Mouse (Mus musculus): Measurements from ENCODE around the gene Tubd1.

Tubd1 gene

DNA sequence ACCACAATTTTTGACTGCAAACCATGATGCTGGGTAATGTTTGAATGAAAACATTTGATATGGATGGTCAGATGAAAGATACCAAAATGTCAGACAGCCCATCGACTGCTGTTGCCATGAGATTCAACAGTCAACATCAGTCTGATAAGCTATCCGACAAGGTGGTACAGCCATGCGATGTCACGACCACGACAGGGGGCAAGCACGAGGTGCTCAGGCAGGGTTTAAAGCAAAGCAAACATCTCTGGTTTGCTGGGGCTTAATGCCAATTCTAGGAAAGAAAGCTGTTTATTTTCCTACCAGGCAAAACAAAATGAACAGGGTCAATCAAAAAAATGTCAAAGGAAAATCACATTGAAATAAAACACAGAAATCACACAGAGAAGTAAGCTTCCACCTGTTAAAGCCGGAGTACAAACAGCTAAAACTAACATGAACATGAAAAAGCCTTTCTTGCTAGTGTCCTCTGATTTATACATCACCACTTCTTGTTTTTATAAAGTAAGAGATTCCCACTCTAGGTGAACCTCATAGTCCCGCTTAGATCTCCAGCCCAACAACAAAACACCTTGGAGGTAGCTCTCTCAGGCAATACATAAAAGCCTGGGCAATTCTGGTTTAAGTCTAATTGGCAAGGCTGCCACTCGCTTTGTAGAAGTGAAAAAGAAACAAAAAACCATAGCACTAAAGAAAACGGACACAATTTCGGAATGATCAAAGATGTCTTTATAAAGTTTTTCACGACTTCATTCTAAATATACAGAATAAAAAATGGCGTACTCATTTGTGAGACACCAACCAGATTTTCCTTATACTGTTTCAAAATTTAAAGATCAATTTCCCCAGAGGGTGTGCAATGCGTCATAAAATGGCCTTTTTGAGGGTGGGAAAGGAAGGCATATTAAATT is 39.5 kb downstream of the Tubd1 start:
- DNase-seq (ENCODE audit: low read depth, low spot score) = no peak

GRCm38 (mm10) chr11:86584898-86585597 is 40.3 kb downstream of the Tubd1 start:
- DNase-seq (ENCODE audit: low read depth, low spot score) = no peak

GRCm38 (mm10) chr11:86585598-86585984 is 40.8 kb downstream of the Tubd1 start:
- no peak for DNase-seq (ENCODE audit: low read depth, low spot score)

DNA sequence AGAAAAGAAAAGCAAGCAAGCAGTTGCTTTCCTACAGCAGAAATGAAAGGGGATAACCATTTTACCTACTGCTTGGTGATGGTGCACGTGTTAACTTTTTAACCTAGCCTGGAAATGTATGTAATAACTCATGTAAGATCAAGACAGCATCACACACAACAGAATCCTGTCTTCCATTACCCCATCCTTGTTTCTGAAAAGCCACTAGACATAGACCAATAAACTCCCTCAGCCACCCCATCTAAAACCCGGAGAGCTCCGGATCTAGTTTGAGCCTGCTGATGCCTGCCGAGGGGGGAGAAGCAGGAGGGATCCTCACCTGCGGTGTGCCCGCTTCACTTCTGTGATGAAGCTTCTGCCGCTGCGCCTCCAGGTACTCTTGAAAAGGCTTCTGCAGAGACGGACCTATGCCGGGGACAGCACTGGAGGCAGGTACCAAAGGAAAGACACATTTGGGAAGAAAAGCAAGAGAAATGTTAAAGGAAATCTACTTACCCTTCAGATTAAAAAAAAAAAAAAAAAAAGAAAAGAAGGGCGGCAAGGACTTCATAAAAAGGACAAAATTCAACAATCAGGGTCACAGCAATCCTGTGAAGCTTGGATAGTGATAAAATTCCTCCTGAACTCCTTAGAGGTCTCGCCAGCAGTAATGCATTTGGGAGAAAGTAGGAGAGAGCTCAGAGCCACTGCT is 41.5 kb downstream of the Tubd1 start:
- no peak for DNase-seq (ENCODE audit: low read depth, low spot score)

DNA sequence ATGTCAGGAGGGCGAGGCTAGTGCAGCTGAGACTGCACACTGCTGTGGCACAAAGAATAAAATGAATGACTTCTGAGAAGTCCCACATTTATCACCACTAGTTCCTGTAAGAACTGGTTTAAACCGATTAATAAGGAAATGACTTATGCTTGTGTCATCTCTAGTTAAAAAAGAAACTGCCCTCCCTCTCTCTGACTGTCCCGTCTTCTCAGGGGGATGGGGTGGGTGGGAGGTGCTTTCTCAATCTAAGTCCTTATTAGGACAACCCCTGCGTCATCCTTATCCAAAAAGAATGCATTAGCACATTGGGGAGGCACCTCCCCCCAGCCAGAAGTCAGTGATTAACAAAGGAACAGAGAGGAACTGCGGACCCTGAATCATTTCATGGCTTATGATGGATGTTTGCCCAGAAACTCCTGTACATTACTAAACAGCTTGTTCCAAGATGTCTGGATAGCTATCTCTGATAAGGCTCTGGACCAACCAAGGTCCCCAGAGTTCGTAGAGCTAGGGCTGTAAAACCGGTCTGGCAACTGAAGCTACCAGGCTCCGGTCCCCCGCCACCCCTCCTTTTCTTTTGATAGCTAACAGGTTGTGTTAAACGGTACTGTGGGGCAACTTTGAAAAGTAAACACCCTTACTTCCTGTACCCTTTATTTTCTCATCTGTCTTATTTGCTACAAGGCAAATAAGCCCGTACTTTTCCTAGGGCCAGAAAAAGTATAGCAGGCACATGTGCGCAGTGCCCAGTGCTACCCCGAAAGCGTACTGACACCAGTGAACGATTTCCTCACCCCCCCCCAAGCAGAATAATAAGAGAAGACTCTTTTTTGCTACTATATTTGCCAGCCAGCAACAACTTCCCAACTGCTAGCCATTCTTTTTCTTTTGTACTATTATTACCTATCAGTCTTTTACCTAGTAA is 42.3 kb downstream of the Tubd1 start:
- no peak for DNase-seq (ENCODE audit: low read depth, low spot score)

GRCm38 (mm10) chr11:86587830-86588229 is 43.0 kb downstream of the Tubd1 start:
- DNase-seq (ENCODE audit: low read depth, low spot score) = no peak

GRCm38 (mm10) chr11:86588583-86589298 is 44.0 kb downstream of the Tubd1 start:
- no peak for DNase-seq (ENCODE audit: low read depth, low spot score)

- DNase-seq (ENCODE audit: low read depth, low spot score) = no peak
These were observed 45.3 kb downstream of the Tubd1 start for GRCm38 (mm10) chr11:86590066-86590465.

- DNase-seq (ENCODE audit: low read depth, low spot score) = peak; percentile 47
These were observed 45.8 kb downstream of the Tubd1 start for GRCm38 (mm10) chr11:86590579-86590978.

- DNase-seq (ENCODE audit: low read depth, low spot score) = no peak
These were observed 46.6 kb downstream of the Tubd1 start for GRCm38 (mm10) chr11:86591301-86591845.

- no peak for DNase-seq (ENCODE audit: low read depth, low spot score)
These were observed 47.3 kb downstream of the Tubd1 start for GRCm38 (mm10) chr11:86591931-86592616.

DNA sequence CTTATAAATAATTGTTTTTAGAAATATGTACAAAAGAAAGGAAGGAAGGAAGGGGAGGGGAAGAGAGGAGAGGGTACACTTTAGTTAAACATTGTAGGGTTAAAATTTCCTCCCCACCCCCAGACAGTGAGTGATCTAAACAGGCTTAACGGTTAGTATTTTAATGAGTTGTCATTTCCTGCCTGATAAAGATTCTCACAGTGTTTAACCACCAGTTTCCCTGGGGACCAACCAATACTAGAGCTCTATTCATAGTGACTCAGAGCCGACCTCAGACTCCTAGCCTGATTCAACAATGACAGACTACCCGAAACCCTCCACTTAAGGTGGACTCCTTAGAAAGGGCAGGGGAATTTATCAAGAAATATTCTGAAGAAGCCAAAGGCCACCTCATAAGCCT is 48.2 kb downstream of the Tubd1 start:
- no peak for DNase-seq (ENCODE audit: low read depth, low spot score)

GRCm38 (mm10) chr11:86593443-86593842 is 48.7 kb downstream of the Tubd1 start:
- DNase-seq (ENCODE audit: low read depth, low spot score) = no peak

DNA sequence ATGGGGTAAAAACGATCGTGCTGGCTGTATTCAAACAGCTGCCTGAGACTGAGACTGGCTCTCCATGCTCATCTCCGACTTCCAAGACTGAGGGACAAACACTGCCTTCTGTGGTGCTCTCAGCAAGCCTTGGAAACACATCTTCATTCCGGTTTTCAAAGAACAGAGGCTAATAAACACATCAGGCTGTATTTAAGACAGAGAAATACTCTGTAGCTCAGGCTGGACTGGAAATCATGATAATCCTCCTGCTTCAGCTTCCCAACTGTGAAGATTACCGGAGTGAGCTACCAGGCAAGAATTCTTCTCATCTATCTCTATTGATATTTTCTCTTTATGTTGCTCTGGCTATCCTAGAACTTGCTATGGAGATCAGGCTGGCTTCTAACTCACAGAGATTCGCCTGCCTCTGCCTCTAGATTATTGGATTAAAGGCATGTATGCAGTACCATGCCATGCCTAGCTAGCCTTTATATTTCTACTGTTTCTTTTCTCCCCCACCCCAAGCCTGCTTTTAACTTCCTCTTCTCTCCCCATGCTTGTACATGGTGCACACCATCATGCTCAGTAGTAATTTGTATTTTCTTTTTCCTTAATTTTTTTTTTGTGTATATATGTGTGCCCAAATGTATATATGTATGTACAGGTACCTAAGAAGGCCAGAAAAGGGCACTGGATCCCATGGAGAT is 49.5 kb downstream of the Tubd1 start:
- no peak for DNase-seq (ENCODE audit: low read depth, low spot score)

DNA sequence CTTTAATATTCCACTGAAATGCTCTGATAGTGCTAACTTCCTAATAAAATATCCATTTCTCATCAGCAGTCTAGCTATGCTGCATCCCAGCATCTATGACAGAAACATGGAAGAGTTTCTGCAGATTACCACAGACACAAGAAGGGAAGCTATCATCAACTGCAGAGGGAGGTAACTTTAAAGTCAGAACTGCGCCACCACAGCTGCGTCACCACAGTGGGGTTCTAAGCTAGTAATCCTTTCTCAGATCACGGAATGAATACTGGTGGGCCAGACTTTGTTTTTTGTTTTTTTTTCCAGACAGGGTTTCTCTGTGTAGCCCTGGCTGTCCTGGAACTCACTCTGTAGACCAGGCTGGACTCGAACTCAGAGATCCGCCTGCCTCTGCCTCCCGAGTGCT is 50.6 kb downstream of the Tubd1 start:
- no peak for DNase-seq (ENCODE audit: low read depth, low spot score)

DNA sequence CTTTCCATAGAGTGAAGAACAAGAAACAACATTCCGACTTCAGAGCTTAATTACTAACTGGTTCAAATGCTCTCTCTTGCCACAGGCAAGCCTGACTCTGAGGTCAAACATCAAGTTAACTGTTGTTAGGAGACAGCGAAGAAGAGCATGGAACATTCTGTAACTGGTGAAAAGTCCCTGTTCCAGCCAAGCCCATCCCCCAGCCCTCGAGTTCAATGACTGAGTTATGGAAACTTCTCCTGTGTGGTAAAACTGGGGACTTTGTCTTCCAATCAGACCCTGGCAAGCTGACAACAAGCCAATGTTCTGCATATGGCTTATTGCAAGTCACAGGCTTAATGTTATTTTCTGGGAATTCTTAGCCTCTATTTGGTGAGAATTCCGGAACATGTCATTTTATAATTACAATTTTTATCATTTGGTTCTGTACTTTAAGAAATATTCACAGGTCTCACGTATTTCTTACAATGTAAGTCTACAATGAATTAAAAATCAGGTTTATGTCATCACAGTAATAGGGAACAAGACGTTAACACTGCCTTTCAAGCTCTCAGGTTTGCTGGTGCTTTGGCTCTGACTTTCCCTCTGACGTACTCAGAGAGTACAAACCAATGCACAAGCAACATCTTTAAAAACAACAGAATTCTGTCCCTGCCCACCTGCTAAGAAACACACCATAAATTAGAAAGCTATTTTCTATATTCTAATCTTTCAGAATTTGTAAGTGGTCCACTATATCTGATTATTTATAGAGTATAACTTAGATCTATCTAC is 51.6 kb downstream of the Tubd1 start:
- DNase-seq (ENCODE audit: low read depth, low spot score) = no peak

- DNase-seq (ENCODE audit: low read depth, low spot score) = no peak
These were observed 52.2 kb downstream of the Tubd1 start for GRCm38 (mm10) chr11:86596976-86597375.

DNA sequence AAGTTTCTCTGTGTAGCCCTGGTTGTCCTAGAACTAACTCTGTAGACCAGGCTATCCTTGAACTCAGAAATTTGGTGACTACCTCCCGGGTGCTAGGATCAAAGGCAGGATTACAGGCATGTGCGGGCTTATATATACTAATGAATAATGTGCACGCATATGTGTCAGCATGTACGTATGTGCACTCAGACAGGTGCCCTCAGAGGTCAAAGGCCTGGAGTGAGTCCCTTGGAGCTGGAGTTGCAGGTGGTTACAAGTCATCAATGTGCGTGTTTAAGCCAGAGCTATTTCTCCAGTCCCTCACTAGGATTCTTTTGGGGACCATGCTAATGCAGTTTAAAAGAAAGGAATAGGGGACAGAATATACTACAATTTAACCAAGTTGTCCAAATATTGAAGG is 53.4 kb downstream of the Tubd1 start:
- DNase-seq (ENCODE audit: low read depth, low spot score) = no peak

Data from telencephalon, adult 2 months (tissue).